Mouse (Mus musculus): Measurements from ENCODE around the gene Ano1.

GRCm38 (mm10) chr7:144739810-144740209, 12.0 kb downstream of the Ano1 start:
- TF ChIP-seq POLR2A (IDR thresholded peaks at IDR 0.05; ENCODE audit: extremely low read depth, insufficient read depth, low read length) (no peak), CTCF (IDR thresholded peaks at IDR 0.05; ENCODE audit: low read depth, low read length) (no peak)

All from liver, adult 2 months (tissue).